Mouse (Mus musculus) layer of hippocampus, adult 6 months (tissue): ENCODE measurements around the gene F930015N05Rik. TPM values are rescaled to one million over a fixed set of nuclear protein-coding genes. Genes with fewer than 3 reads are reported as not detected.

Source experiments
- long read RNA-seq, 2 experiments: library from polyadenylated mRNA; unstranded; transcript quantifications; one replicate each; pipeline ENCODE4 v2.0.0; 2019 to 2020
- polyA plus RNA-seq: library from polyadenylated mRNA; unstranded; fragments of <200 nt; fragmentation: Nextera tagmentation; gene quantifications from 2 replicates; pipeline ENCODE4 v1.2.3, GENCODE M21; 2021

Gene F930015N05Rik
- 1.0 and 1.1 TPM in 2 replicates for polyA plus RNA-seq
- long read RNA-seq, experiment 1, partial matches to known transcripts, result 0 of 1 reads
- long read RNA-seq, experiment 1, other reads (novel, unspliced or antisense), result 0 of 1 reads
- long read RNA-seq, experiment 2, partial matches to known transcripts, result 0 of 3 reads
- long read RNA-seq, experiment 2, other reads (novel, unspliced or antisense), result 0 of 3 reads

GRCm38 (mm10) chr11:64436412-64436727 lies at the start of gene F930015N05Rik:
Gene F930015N05Rik (minus strand): TSS chr11:64436653.

GRCm38 (mm10) chr11:64434611-64435545 lies 1.6 kb downstream of the F930015N05Rik start, which contains the start of gene Hs3st3a1:
Gene Hs3st3a1 (plus strand): TSS chr11:64435332.

Other genes with a start within 250 kb of the F930015N05Rik start
- 0.20 and 0.25 TPM in 2 replicates for gene Hs3st3a1, start 1.3 kb downstream of the F930015N05Rik start, polyA plus RNA-seq